Mouse (Mus musculus) urinary bladder, postnatal 14 days (tissue): ENCODE data around the gene Manbal.
"Not testable (repeated sequence)": the region's sequence is repeated elsewhere in the genome, so short reads cannot be mapped to it uniquely, and the experiment has no call there.

ENCODE experiments used
- DNase-seq: peaks from one replicate; pipeline ENCODE4 v3.0.0; 2021; ENCODE audit warnings: low spot score

Gene Manbal

GRCm38 (mm10) chr2:157367991-157368390 is 597 bp downstream of the Manbal start:
- peak; percentile 11 for DNase-seq

GRCm38 (mm10) chr2:157371696-157372095 is 4.3 kb downstream of the Manbal start:
- DNase-seq: no peak

- DNase-seq: peak; percentile 65
These were observed 6.3 kb downstream of the Manbal start for GRCm38 (mm10) chr2:157373681-157374080.

GRCm38 (mm10) chr2:157375051-157375450 is 7.7 kb downstream of the Manbal start:
- DNase-seq: no peak

- DNase-seq: no peak
These were observed 8.7 kb downstream of the Manbal start for GRCm38 (mm10) chr2:157375794-157376757.

- DNase-seq: no peak
These were observed 9.6 kb downstream of the Manbal start for GRCm38 (mm10) chr2:157376995-157377394.

GRCm38 (mm10) chr2:157384836-157385235 is 17.4 kb downstream of the Manbal start:
- DNase-seq: no peak

GRCm38 (mm10) chr2:157388901-157389590 is 21.7 kb downstream of the Manbal start:
- DNase-seq: not testable (repeated sequence)

- DNase-seq: no peak
These were observed 22.2 kb downstream of the Manbal start for GRCm38 (mm10) chr2:157389591-157389921.

- no peak for DNase-seq
These were observed 24.9 kb downstream of the Manbal start for GRCm38 (mm10) chr2:157392331-157392730.

- no peak for DNase-seq
These were observed 26.2 kb downstream of the Manbal start for GRCm38 (mm10) chr2:157393549-157393948.

- peak; percentile 69 for DNase-seq
These were observed 27.5 kb downstream of the Manbal start for GRCm38 (mm10) chr2:157394868-157395267.

GRCm38 (mm10) chr2:157395371-157395770 is 28.0 kb downstream of the Manbal start:
- no peak for DNase-seq

GRCm38 (mm10) chr2:157395960-157396359 is 28.6 kb downstream of the Manbal start:
- no peak for DNase-seq

GRCm38 (mm10) chr2:157397376-157397775 is 30.0 kb downstream of the Manbal start:
- no peak for DNase-seq

GRCm38 (mm10) chr2:157398539-157398938 is 31.1 kb downstream of the Manbal start:
- no peak for DNase-seq

GRCm38 (mm10) chr2:157399797-157400196 is 32.4 kb downstream of the Manbal start:
- DNase-seq: no peak

GRCm38 (mm10) chr2:157400491-157400890 is 33.1 kb downstream of the Manbal start:
- DNase-seq: no peak

- DNase-seq: no peak
These were observed 33.9 kb downstream of the Manbal start for GRCm38 (mm10) chr2:157401261-157401660.

GRCm38 (mm10) chr2:157407596-157407995 is 40.2 kb downstream of the Manbal start:
- DNase-seq: peak; percentile 72

- DNase-seq: no peak
These were observed 42.6 kb downstream of the Manbal start for GRCm38 (mm10) chr2:157409793-157410533.

- DNase-seq: peak; percentile 88
These were observed 43.8 kb downstream of the Manbal start for GRCm38 (mm10) chr2:157411151-157411693.
